Mouse (Mus musculus): ENCODE data around the gene Atp6v0a1.

DNA sequence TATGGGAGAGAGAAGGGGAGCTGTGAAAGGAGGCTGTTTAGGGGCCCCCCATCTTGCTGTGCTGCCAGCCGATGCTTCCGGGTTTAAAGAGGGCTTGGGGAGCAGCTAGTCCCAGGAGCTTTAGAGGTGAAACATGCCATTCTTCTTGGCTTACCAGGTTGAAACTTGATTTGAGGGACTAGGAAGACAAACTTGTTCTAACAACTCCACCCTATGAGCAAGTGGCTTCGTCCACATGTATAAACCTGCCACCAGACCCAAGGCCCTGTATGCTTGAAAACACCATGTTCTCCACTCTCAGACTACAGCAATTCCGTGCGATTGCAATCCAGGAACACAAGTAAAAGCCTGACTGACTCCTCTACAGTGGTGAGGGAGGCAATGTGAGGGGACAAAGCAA, 93.8 kb downstream of the Atp6v0a1 start:
- no peak for TF ChIP-seq CEBPB (IDR thresholded peaks at IDR 0.05; ENCODE audit: low read depth)
- TF ChIP-seq CTCF (IDR thresholded peaks at IDR 0.05; ENCODE audit: control insufficient read depth, insufficient read depth, insufficient read length), result no peak
- no peak for TF ChIP-seq MAX (IDR thresholded peaks at IDR 0.05)
- no peak for TF ChIP-seq FOSL1 (IDR thresholded peaks at IDR 0.05; ENCODE audit: insufficient read depth, low read length, poor library complexity, severe bottlenecking)
- no peak for TF ChIP-seq USF1 (IDR thresholded peaks at IDR 0.05; ENCODE audit: low read depth)

Measured in C2C12 (cell line).